Mouse (Mus musculus) liver, adult (tissue): ENCODE data around the gene U2af1l4.

Source experiments
- GATA4 ChIP-seq: IDR thresholded peaks from 2 replicates; pipeline ENCODE4 v1.6.1; 2014; ENCODE audit warnings: mild to moderate bottlenecking, low read length; ENCODE audit not compliant: insufficient replicate concordance

The U2af1l4 gene

DNA sequence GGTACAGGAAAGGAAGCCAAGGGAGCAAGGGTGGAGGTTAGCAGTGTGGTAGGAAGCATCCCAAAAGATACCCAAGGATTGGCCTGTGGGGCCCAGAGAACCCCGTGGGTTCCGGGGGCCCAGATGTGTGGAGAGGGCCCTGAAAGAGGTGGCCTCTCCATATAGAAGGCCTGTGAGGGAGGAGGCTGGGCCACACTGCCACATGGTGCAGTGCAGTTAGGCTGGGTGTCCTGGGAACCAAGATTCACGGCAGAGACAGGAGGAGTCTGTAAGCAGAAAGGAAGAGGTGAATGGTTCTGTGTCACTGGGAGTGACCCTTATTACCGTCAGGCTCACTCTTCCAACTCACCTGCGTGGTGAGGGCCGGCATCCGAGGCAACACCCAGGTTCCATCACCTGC is 22.5 kb upstream of the U2af1l4 start:
- no peak for TF ChIP-seq GATA4

DNA sequence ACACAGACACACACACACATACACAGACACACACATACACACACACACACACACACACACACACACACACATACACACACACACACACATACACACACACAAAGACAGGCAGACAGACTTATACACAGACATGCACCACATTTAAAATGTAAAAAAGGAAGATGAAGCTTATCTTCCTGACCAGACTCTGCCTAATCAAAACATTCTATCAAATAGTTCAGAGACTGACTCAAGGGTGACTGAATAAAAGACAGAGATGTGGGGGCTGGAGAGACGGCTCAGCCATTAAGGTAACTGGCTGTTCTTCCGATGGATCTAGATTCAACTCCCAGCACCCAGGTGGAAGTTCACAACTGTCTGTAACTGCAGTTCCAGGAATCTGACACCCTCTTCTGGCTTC is 18.8 kb upstream of the U2af1l4 start:
- no peak for TF ChIP-seq GATA4

DNA sequence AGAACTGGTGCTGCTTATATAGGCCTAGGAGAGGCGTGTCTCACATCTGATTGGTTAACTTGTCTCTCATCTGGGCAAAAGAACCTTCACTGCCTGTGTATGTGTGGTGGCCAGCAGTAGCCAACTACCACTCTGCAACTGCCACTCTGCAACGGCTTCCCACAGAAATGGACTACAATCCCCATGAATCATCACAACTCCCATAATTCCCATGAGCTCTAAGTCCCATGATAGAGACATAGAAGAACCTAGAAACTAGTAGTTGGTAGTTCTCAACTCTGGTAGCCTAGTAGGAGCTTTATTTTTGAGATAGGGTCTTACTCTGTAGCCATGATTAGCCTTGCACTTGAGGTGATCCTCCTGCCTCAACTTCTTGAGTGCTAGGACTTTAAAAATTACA is 13.2 kb upstream of the U2af1l4 start:
- TF ChIP-seq GATA4, result no peak

DNA sequence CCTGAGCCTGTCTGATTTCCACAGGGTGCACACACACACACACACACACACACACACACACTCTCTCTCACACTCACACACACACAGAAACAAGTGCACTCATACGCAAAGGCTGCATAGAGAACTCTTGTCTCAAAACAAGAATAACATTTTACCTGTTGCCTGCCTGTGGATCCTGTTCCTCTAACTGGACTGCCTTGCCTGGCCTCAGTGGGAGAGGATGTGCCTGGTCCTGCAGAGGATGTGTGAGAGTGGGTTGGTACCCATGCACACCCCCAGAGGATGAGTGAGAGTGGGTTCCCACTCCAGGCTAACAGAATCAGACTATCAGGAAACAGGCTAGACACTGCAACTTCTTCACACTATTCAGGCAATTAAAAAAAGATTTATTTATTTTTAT is 12.5 kb upstream of the U2af1l4 start:
- no peak for TF ChIP-seq GATA4

DNA sequence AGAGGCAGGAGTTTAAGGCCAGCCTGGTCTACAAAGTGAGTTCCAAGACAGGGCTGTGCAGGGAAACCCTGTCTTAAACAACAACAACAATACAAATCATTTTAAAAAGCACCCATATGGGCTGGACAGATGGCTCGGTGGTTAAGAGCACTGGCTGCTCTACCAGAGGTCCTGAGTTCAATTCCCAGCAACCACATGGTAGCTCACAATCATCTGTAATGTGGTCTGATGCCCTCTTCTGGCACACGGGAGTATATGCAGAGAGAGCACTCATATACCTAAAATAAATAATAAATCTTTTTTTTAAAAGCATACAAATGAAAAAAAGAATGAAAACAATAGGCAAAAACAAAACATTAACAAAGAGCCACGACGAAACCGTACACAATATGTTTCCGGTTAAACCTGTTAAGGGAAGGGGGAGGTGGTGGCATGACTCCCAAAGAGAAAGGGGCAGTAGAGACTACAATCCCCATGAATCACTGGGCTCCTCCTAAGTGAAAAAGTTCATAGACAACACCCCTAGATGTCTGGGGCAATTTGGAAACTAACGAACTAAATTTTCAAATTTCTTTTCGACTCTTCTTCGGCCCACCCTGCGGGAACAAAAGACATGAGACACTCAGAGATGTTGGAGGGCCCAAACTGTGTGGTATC is 11.5 kb upstream of the U2af1l4 start:
- TF ChIP-seq GATA4, result no peak

DNA sequence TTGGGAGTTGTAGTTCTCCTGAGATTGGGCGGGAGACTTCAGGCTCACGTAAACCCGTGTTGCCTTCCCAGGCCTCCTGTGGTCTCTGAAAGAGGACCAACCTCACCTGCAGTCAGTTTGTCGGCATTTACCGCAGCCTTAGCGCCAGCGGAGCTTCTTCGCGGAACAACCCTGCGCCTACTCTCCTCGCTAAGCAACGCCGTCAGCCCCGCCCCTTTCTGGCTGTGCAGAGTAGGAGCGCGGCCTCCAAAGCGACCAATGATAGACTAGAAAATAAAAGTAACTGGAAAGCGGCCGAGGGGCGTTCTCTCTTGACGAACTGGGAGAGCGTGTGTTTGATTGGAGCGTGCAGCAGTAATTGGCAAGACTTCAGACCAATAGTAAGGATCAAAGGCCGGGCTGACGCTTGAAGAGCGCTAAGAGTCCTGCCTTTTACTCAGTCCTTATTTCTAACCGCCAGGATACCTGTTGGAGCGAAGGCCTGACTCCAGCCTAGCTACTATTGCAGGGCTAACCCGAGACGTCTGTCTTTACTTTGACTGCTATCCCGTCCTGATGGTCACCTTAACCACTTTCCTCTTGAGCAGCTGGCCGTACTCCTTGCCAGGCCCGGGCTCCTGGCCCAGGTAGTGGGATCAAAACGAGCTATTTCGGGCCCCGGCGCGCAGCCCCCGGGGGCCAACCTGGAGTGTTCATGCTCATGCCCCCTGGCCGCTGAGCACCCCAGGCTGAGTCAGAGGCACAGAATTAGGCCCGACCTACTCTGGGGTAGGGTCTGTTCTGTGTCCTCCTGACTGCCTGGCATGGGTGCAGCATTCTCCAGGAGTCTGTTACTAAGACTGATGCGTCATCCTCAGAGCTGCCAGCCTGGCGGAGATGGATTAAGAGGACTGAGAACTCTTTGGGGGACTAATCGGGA is 10.7 kb upstream of the U2af1l4 start, which contains the start of the genes Hspb6 and Proser3:
TSS of gene Hspb6 (plus strand) at position 77 of the 919 bp plus-strand sequence.
TSS of gene Proser3 (minus strand) at position 198 of the 919 bp plus-strand sequence.
- TF ChIP-seq GATA4, result no peak

DNA sequence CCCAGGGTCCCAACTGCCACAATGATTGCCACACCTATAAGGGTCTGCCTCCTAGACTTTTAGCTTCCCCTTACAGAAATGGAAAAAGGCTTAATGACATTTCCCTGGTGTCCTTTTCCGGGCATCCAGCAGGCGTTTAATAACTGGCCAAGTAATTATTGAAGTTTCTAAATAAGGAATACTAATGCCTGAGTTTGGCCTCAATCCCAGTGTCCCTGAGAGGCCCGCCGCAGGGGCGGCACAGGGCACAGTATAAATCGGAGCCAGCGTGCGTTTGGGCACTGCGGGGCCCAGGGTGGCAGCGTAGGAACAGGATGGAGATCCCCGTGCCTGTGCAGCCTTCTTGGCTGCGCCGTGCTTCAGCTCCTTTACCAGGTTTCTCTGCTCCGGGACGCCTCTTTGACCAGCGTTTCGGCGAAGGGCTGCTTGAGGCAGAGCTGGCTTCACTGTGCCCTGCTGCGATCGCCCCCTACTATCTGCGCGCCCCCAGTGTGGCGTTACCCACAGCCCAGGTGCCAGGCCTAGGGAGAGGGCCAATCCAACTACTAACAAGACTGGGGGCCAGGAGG is 10.0 kb upstream of the U2af1l4 start:
- no peak for TF ChIP-seq GATA4

DNA sequence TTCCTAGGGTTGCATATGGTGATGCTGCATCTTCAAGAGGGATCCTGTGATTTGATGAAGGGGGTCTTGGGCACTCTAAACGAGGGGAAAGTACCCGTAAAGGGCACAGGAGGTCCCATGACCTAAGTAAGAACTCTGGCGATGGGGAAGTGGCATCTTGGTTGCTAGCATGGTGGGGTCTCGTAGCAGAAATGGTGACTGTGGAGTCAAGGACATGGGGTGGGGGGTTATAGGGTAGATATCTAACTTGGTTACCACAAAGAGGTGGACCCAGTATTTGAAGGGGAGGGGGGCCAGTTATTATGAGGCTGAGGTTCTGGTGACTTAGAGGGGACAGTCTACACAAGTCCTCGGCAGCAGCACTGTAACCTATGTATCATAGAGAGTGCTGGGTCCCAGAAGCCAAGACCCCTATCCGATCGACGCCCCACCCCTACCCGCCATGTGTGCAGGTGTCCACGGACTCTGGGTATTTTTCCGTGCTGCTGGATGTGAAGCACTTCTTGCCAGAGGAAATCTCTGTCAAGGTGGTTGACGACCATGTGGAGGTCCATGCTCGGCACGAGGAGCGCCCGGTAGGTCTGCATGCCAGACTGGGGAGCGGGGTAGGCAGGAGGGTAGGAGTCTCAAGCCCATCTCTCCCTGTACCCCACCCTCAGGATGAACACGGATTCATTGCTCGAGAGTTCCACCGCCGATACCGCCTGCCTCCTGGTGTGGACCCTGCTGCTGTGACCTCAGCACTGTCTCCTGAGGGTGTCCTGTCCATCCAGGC is 9.1 kb upstream of the U2af1l4 start:
- TF ChIP-seq GATA4, result no peak

DNA sequence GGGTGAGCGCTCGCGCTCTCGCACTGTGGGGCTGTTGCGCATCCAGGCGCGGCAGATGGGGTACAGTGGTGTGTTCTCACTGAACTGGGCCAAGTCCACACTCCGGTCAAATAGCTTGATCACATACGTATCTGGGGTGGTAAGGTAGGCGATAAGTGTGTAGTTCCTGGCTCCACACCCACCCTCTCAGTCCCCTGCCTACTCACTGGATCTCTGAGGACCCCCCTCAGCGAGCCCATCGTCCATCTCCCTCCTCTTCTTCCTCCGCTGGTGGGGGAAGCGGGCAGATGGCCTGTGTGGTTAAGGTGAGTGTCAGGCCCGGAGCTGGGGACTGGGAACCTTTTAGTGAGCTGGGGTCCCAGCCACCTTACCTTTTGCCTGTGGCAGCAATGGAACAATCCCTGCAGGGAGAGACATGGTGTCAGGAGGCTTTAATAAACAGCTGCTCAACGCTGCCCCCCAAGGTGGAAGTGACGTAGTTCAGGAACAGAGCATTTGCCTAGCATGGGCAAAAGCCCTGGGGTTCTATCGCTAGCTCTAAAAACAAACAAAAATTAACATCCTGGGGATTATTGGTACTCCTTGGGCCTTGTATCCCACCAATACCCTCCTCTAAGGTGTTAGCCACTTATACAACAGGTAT is 6.1 kb upstream of the U2af1l4 start:
- no peak for TF ChIP-seq GATA4

DNA sequence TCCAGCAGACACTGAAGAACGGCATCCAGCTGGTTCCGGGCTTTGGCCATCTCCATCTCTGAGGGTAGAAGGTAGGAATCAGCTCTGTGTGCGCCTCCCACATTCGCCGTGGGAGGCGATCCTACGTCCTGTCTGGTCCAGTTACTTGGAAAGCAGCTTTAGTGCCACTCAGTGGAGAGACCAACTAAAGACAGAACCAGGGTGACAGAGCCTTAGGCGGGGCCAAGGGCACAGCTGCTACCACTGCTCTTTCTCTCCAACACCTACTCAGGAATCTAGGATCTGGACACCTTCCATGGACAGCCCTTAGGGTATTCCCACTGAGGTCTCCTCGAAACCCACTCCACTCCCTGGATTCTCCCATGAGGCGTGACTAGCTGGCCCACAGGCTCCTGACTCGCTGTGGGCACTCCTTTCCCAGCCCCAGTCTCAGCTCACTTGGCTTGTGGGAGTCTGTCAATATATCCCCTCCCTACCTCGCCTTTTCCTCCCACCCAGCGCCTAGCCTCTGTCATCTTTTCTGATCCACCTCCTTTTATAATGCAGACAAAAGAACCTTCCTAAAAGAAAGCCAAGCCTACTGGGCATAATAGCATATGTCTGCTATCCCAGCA is 5.1 kb upstream of the U2af1l4 start:
- TF ChIP-seq GATA4, result no peak

DNA sequence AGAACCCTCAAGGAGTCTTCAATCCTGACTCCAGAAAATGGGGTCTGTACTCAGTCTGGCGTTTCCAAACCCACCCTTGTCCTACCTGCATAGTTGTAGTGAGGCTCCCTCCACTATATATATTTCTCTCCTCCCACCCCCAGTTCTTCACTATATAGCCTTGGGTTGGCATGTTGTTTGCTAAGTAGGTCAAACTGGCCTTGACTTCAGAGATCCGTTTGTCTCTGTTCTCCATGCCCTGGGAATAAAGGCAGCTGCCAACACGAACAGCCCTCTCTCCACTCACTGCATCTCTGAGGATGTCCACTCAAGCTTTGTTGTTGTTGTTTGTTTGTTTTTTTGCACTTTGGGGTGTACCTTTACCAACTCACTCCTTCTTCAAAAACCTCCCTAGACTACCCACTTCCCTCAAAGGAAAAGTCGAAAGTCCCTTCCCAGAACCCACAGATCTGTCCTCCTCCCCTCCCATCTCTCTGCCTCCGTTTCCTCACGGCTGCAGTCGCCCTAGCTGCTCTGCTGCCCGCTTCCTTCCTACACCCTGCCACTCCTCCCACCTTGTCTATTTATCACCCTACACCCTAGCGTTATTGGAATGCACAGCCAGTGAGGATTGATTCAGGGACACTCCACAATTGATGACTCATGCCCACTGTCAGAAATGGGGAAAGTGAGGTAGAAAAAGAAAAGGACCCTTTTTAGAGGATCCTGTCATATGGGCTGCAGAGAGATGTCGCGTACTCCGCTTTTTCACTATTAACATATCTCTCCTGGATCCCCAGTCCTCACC is 4.3 kb upstream of the U2af1l4 start:
- TF ChIP-seq GATA4, result no peak

DNA sequence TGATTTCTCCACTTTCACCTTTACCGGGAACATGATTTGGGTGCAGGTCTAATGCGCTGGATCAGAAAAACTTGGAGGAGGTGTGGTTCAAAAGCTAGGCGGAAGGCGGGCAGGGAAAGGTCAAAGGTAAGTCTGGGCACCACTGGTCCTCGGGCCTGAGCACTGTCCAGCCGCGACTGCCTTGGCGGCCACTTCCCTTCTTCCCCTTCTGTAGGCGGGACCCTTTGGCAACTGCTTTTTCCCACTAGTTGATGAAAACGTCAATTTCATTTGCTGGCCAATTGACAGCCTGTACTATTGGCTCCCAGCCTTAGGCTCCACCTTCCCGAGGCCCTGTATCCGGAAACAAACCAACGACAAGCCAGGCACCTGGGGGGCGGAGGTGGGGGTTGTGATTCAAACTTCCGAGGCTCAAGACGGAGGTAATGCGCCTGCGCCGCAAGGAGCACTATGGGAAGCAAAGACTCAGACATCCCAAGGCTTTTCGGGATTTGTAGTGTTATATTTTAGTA is 3.6 kb upstream of the U2af1l4 start, which contains the start of gene Lin37:
TSS of gene Lin37 (minus strand) at position 396 of the 512 bp plus-strand sequence.
- no peak for TF ChIP-seq GATA4

DNA sequence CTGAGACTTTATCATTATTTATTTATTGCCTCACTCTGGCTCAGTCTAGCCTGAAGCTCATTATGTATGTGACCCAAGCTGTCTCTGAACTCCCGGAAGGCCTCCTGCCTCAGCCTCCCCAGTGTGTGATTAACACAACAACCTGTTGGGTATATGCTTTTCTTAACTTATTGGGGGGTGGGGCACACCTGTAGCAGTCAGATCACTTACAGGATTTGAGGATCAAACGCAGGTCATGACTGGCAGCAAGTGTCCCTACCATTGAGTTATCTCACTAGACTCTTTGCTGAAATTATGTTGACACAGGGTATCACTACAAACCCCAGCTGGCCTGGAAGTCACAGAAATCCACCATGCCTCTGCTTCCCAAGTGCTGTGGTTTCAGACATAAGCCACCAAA is 2.8 kb upstream of the U2af1l4 start:
- no peak for TF ChIP-seq GATA4
